Mouse (Mus musculus): ENCODE data around the gene Slc20a1.

Gene Slc20a1

DNA sequence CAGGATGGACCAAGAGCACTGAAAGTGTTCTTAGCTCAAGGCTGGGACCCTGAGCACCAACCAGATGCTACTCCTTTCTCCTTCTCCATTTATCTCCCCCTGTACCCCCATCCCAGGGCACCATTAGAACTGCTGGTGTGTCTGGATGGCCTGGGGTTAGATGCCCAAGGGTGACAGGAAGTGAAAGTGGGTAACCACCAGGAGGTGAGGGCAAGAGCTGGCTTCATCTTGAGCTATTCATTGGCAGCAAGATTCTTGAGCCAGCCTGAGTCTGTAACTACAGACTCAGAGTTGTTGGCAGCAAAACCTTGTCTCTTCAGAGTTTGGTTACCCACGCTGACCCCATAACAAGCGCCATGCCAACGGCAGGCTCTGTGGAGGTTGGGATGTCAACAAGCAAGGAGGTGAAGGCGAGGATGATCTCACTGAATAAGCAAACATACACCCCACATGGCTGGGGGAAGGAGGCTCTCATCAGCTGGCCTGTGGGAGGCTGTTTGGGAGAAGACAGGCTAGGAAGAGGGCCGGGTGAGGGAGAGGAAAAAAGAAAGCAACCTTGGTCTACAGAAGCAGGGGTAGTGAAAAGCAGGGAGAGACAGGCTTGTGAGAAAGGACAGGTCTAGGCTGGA lies 12.2 kb upstream of the Slc20a1 start:
- DNase-seq (ENCODE audit: low read depth, low spot score): no peak

DNA sequence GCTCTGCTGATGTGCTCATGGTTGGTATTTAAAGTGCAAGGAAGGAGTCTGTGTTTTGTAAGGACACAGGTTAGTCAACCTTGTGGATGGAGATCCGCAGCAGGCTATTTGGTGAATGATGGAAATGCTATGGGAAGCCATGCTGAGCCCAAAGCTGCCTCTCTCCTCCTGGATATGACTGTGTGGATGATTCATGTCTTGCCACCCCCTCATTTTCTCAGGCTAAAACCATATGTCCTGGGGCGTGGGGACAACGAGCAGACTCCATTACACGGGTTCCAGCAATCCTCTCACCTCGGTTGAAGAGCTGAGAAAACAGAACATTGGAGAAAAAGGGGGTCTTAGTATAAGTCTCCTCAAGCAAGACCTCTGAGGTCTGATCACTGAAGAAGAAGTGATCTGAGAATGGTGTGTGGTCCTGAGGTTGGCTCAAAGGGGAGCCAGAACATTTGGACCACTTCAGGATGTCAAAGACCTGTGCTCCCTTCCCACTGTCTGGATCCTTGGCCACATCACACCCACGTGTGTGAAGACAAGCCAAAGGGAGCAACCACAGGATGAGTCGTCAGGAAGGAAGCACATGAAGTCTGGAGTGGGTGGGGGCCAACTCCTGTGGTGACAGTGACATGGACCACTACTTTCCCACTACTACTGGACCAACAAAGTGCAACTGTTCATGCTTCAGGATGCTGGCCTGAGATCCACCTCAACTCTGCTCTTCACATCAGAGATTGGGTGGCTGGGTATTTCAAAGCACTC lies 6.0 kb upstream of the Slc20a1 start:
- DNase-seq (ENCODE audit: low read depth, low spot score): no peak

DNA sequence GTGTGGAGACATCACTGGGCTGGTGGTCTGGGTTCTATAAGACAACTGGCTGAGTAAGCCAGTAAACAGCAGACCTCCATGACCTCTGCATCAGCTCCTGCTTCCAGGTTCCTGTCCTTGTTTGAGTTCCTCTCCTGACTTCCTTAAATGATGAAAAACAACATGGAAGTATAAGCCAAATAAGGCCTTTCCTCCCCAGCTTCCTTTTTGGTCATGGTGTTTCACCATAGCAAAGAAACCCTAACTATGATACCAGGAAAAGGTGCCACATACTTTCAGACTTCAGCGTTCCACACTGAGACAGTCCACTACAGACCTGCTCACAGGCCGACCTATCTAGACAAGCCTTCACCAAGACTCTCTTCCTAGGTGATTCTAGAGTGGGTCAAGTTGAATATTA lies 2.2 kb upstream of the Slc20a1 start:
- DNase-seq (ENCODE audit: low read depth, low spot score): no peak

DNA sequence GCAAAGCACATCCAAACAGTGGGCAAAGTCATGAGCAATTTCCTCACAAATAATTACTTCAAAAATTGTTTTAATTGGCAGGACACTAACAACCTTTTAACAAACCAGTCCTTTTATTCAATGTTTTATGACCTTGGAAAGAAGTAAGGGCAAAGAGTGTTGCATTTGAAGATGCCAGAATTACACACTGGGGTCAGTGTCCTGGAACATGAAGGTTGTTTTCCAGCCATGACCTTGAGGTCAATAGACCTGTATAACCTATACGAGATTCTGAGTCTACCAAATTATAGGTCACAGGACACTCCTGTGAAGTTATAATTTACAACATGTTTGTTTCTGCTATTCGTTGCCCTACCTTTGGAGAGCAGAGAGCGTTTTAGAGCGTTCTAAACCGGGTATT lies 1.4 kb upstream of the Slc20a1 start:
- DNase-seq (ENCODE audit: low read depth, low spot score): no peak

DNA sequence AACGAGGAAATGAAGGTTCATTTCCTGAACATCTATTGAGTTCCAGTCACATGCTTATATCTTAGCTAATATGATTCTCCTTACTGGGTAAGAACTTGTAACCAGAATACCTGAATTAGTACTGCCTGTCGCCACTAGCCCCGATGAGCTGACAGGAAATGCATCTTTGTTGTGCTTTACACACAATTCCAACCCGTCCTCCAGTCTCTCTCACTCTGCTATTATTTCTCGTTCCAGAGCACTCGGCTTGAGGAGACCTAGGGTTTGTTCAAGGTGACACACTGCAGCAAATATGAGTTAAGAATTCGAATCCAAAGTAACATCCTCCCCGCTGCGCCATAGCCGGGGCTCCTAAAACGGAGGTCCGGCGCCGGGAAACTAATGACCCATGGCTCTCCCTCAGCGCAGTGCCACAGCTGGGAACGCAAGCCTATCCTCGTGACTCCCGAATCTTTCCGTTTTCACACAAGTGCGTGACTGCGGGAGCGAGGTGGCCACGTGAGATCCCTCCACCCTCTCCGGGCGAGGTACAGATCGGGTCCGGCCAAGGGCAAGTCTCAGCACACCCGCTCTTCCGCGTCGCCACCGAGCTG lies 625 bp upstream of the Slc20a1 start:
- no peak for DNase-seq (ENCODE audit: low read depth, low spot score)

DNA sequence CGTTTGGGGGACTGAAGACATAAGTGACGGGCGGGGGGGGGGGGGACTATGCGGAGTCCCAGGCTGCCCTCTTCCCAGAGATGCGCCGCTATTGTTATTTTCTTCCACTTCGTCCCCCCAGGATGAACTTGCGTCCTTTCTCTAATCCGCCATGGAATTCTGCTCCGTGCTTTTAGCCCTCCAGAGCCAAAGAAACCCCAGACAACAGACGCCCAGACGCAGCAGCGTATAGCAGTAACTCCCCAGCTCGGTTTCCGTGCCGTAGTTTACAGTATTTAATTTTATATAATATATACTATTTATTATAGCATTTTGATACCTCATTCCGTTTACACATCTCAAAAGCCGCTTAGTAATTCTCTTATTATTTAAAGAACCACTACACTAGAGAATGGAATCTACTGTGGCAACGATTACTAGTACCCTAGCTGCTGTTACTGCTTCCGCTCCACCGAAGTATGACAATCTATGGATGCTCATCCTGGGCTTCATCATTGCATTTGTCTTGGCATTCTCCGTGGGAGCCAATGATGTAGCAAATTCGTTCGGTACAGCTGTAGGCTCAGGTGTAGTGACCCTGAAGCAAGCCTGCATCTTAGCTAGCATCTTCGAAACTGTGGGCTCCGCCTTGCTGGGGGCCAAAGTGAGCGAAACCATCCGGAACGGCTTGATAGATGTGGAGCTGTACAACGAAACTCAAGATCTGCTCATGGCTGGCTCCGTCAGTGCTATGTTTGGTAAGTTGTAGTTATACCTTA lies 943 bp downstream of the Slc20a1 start:
- no peak for DNase-seq (ENCODE audit: low read depth, low spot score)

DNA sequence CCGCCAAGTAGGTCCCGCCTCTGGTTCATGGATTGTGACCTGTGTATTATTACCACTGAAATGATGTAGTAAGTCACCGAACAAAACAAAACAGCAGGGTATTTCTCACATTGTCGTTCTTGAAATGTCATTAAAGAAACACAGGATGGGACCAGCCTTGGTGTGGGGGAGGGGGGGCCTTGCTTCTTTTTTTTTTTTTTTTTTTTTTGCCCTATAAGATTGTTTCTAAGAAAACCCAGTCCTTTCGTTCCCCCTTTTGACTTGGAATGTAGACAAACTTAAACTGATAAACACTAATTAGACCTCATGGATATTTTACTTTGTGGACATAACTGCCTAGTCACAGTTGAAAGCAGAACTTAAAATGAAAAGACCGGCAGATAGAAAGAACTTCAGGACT lies 6.4 kb downstream of the Slc20a1 start:
- DNase-seq (ENCODE audit: low read depth, low spot score): no peak

DNA sequence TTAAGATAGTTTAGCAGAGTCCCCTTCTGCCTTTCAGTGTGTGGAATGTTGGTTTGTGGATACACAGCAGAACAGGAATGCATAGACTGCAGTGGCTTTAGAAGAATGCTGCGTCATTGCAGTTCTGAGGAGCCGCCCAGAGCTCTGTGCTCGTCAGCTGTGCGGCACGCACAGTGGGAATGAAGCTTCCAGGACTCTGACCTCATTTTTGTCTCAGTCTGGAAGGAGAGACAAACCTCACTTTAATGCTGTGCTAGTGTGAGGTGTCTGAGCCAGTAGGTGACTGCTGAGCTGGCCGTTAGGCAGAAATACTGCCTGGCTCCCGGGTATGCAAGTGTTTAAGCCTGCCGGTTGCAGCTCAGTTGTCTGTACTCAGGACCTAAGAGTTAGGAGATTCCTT lies 8.3 kb downstream of the Slc20a1 start:
- DNase-seq (ENCODE audit: low read depth, low spot score): no peak

DNA sequence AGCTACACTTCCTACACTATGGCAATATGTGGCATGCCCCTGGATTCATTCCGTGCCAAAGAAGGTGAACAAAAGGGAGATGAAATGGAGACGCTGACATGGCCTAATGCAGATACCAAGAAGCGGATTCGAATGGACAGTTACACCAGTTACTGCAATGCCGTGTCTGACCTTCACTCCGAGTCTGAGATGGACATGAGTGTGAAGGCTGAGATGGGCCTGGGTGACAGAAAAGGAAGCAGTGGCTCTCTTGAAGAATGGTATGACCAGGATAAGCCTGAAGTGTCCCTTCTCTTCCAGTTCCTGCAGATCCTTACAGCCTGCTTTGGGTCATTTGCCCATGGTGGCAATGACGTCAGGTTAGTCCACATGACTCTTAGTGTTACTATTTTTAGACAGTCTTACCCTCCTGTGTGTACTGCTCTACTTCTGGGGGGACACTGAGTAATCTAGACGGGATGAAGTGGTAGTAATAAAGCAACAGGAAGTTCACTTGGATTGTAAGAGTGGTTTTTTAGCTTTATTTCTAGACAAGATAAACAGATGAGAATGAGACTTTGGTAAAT lies 9.7 kb downstream of the Slc20a1 start:
- no peak for DNase-seq (ENCODE audit: low read depth, low spot score)

DNA sequence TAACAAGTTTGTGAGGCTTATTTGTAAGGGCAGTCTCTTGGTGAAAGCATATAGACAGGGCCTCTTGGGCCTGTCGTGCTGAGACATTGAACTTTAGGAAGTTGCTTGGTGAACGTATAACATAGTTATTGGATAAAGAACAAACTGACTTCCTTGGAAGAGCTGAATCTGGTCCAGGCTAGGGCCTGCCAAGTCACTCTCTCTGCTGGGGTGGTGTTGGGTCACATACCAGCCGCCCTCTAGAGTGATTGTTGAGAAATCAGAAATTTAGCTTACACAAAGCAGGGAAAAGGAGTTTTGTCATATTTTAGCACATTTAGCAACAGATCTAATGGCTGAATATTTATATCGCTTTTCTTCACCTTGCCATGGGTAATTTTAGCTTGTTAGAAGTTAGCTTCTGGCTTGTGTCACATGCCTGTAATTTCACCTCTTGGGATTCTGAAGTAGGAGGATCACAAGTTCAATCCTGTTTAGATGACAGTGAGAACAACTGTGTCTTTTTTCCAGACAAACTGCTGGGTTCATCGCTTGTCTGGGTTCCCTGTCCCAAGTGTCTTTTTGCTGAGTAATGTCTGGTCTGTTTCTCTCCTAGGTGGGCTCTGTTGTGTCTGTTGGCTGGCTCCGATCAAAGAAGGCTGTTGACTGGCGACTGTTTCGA lies 11.7 kb downstream of the Slc20a1 start:
- no peak for DNase-seq (ENCODE audit: low read depth, low spot score)

DNA sequence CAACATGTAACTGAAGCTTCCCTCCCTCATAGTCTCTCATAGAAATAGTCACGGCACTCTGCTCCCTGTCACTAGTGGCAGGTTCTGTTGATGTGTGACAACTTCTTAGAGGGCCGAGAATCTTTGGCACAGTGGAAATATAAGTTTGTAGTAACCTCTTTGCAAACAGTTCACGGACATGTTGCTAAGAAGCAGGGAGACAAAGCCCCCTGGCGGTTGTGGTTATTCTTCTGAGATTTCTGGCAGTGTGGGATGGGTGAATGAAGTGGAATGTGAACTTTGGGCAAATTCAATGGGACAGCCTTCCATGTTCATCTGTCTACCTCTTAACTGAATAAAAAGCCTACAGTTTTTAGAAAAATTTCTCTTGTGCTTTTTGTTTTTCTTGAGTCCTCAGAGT lies 12.7 kb downstream of the Slc20a1 start:
- no peak for DNase-seq (ENCODE audit: low read depth, low spot score)

DNA sequence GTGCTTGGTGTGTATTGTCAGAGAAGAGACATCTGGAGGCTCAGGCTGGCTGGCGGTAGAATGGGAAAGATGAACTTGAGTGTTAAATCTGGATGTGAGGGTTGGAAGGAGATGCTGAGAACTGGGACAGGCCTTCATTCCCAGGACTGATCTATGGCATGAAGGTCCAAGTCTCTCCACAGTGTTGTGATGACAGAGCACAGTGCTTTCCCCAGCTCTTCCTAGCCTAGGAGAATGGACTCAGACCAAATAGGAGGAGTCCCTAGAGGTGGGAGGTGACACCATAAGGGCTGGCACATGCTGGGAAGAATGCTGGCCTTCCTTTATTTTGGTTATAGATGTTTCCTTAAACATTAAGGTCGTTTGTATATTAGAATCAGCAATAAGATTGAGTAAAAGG lies 13.4 kb downstream of the Slc20a1 start:
- no peak for DNase-seq (ENCODE audit: low read depth, low spot score)

DNA sequence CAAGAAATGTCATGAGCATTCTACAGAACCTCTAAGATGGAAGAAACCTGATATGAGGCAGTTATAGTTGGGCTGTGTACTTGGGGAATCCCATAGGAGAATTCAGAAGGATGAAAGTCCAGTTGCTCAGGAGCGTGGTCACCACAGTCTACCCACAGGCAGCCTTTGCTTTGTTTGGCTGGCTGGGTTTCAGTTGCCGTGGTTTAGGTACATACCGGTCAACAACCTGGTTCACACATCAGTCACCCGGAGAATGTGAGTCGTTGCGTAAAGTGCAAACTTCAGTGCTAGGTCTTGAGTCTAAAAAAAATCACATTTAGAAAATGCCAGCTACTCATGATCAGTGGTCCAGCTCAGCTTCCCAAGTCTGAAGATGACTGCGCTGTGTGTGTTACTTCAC lies 14.0 kb downstream of the Slc20a1 start:
- DNase-seq (ENCODE audit: low read depth, low spot score): no peak

DNA sequence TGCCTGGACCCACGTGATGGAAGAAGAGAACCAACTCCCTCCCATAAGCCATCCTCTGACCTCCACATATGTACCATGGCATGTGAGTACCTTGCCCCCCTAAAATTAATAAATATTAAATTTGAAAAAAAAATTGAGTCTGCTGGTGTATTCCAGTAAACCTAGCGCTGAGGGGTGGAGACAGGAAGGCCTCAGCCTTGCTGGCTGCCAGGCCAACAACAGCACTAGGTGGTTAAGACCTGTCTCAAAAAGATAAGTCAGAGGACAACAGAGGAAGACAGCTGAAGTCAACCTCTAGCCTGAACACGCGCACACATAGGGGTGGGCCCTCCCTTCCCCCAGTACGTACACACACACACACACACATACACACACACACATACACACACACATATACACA lies 16.2 kb downstream of the Slc20a1 start:
- DNase-seq (ENCODE audit: low read depth, low spot score): no peak

DNA sequence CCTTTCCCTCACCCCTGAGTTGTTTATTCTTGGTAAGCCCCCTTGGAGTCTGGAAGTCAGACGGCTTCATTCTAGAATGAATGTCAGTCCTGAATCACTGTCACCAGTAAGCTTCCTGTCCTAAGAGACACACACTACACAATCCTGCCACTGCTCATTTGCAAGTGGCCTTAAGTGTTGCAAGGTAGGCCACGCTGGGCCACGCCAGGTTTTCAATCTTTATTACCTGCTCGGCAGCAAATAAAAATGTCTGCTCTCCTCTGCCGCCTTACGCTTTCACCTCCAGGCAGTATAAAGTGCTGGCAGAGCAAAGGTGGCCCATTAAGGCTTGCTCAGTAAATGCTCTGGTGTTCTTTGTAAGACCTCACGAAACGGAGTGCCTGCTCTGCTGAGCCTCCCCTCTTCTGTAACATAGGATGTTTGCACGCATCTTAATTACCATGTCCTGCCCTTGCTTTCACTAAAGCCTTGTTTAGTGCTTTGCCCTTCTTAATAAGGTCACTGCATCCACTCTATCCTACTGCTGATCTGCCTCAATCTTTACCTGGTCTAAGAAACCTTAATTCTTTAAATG lies 19.1 kb downstream of the Slc20a1 start:
- DNase-seq (ENCODE audit: low read depth, low spot score): no peak

DNA sequence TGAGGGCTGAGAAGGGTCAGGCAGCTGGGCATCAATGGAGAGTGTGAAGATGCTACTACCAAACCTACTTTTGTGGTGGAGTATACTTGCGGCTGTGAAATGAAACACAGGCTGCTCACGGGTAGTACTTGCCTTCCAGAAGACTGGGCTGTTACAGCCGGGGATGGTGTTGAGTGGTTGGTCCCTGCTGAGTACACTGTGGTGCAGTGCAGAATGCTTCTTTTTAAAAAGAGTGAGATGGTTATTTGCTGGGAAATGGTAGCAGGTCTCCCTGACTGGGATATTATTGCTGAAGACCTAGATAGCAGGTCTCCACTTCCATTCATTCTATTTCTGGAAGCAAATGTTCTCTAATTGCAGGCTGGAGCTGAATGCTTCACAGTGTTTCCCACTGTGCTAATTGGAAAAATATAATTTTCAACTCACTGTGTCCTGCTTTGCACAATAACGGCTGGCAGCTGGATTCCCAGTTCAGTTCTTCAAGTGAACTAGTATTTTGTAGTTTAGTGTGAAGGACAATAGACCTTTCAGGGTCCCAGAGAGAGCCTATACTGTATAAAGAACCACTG lies 20.1 kb downstream of the Slc20a1 start:
- no peak for DNase-seq (ENCODE audit: low read depth, low spot score)

DNA sequence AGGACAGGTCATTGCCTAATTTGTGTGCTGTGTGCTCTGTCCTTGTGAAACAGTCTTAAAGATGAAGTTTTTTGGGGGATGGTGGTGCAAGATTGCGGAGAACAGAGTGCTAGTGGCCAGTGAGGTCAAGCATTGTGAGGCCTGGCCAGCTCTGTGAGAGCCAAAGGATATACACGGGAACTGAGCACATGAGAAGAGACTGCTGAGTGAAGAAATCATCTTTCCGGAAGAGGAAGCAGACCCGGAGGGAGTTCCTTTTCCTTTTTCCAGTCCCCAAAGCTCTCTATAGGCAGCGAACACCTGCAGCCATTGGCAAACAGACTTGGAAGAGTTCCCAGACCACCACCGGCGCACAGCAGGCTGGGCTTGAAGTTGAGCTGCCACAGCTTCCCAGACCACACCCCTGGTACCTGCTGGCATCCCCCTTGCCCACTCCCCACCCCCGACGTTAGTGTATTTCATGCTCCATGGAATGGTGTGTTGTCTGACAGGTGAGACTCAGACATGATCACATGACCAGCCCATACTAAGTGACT lies 22.6 kb downstream of the Slc20a1 start:
- DNase-seq (ENCODE audit: low read depth, low spot score): no peak

DNA sequence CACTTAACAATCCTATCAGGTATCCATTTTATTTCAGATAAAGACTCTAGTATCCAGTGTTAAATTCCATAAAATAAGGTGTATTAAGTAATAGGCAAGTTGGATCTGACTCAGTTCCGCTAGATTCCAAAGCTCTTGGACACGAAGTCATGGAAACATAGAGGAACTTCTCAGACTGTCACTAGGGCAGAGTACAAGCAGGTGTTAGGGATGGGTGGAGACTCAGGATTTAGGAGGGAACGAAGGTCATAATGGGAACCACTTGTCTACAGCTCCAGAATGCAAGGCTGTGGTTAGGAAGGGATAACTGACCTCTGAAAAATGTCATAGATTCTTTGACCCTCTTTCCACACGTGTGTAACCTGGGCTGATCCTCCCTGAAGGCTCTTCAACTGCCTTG lies 25.6 kb downstream of the Slc20a1 start:
- no peak for DNase-seq (ENCODE audit: low read depth, low spot score)

DNA sequence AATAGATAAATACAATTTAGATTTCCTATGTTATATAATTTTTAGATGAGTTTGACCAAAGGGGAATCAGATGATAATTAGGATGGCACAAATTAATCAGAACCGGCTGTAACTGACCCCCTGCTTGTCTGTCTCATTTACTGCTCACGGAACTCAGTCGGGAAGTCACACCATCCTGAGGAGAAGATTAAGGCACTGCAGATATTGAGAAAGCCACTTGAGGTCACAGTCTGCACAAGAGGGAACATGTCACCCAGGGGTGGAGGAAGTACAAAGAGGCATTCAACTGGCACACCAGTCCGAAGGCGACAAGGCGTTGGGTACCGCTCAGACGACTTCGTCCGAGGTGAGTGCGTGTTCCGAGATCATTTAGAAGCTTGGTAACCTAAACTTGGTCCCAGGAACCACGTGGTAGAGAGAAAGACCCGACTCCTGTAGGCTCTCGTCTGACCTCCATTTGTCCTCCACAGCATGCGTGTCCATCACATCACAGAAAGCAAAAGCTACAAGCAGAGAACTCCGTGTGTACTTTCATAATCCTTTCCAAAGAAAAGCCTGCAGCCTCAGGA lies 26.8 kb downstream of the Slc20a1 start:
- no peak for DNase-seq (ENCODE audit: low read depth, low spot score)

DNA sequence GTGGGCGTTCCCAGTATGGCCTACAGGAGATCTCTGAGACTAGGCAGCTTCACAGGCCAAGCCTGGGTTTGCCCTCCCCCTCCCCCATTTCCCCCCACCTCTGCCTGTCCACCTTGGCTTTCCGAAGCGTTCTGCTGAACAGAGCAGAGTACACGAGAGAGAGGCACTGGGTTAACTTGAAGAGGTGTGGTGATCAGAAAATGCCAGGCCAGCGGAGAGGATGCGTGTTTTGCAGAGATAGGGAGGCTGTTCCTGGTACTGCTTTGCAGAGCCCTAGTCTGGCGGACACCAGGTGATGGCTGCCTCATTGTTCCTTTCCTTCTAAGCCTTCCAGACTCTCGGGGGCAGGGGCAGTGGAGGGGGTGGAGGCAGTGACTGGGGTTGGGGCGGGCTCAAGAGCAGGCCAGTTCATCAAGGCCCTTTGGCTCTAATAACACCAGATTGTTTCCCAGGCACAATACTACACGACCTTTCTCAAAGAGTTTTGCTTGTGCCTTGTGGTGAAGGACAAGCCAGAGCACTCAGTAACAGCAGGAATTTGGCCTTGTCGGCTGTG lies 27.8 kb downstream of the Slc20a1 start:
- DNase-seq (ENCODE audit: low read depth, low spot score): no peak
